Mouse (Mus musculus) olfactory bulb, adult 2 months (tissue): ENCODE measurements around the gene Adcy2. TPM values are rescaled to one million over a fixed set of nuclear protein-coding genes. Genes with fewer than 3 reads are reported as not detected.
A peak's percentile ranks its signal among the peaks of the same experiment; 100 is the strongest.

Experiments used
- H3K27ac ChIP-seq: fragments of 200-500 bp; 2 replicates; pipeline ENCODE4 v1.5.1; 2012; ENCODE audit warnings: low read depth, low read length; ENCODE audit not compliant: insufficient read depth
- H3K4me1 ChIP-seq: fragments of 200-500 bp; 2 replicates; pipeline ENCODE4 v1.6.1; 2012; ENCODE audit warnings: low read length; ENCODE audit not compliant: control insufficient read depth, insufficient read depth
- H3K4me3 ChIP-seq: fragments of 200-500 bp; 2 replicates; pipeline ENCODE4 v1.5.1; 2012; ENCODE audit warnings: mild to moderate bottlenecking, low read depth, low read length, moderate library complexity; ENCODE audit not compliant: insufficient read depth
- CTCF ChIP-seq: fragments of 200-500 bp; IDR thresholded peaks from 2 replicates; pipeline ENCODE4 v1.5.1; 2012; ENCODE audit warnings: low read depth, mild to moderate bottlenecking, low read length, moderate library complexity; ENCODE audit not compliant: insufficient read depth
- POLR2A ChIP-seq: fragments of 200-500 bp; IDR thresholded peaks from 2 replicates; pipeline ENCODE4 v1.6.1; 2012; ENCODE audit warnings: mild to moderate bottlenecking, low read depth, low read length, moderate library complexity; ENCODE audit not compliant: insufficient read depth
- WGBS: fragments of 180-500 bp; shearing (Covaris S2); methylation state at CpG from one replicate; pipeline ENCODE4 v1.1.7; 2018; 5-methylcytosine and 5-hydroxymethylcytosine counted together
- polyA plus RNA-seq: library from polyadenylated mRNA; stranded (reverse); fragments of >200 nt; gene quantifications from 2 replicates; pipeline ENCODE4 v1.2.4, GENCODE M21; 2012; ENCODE audit warnings: low replicate concordance; ENCODE audit not compliant: missing spikeins, insufficient read depth, insufficient read length

Gene Adcy2
- polyA plus RNA-seq, 1 experiment: not detected

DNA sequence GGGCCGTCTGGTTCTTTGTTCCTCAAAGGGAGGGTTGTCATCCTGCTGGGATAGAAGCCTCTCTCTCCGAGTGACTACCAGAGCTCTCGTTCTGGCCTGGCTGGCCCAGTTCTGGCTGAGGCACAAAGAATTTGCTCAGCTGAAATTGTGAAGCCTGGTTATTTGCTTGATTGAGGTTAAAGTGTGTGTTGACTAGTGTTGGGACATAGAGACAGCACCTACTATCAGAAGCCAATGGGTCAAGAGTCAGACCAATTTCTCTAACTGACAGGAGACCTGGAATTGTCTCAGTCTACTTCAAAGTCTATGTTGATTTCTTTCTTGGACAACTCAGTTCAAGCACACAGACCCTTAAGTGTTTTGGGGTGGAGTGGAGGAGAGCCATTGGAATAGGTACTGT lies 372.3 kb downstream of the Adcy2 start:
- WGBS: 59% methylated on average over 3 of the region's 3 CpGs

DNA sequence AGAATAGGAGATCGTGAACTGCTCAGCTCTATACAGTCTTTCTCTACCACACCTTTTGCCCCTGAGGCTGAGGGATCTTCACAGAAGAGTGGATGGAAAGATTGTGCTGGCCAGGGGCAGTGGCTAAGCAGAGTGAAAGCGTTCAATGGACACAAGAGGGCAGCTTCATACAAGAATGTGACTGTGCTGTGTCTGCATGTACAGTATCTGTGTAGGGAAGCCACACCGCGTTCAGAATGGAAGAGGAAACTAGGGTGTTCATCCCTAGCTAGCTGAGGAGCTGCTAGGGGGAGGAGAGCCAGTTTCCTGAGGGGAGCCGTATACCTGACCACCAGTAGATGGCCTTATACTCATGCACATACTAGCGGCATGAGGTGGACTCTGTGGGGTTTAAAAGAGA lies 376.5 kb downstream of the Adcy2 start:
- TF ChIP-seq CTCF (no peak), POLR2A (no peak)
- peaks cover 3% of the 10 kb centered on the region; the same call in 1 of the 2 replicates for H3K4me1 ChIP-seq
- WGBS: 43% methylated on average over 6 of the region's 6 CpGs
- H3K27ac ChIP-seq: no peak overlapping the region
- no peak overlapping the region for H3K4me3 ChIP-seq

More for the DNA sequence above, 372.3 kb downstream of the Adcy2 start:
- peaks cover 3% of the 10 kb centered on the region; the same call in 1 of the 2 replicates for H3K4me1 ChIP-seq
- TF ChIP-seq POLR2A (no peak), CTCF (no peak)
- H3K4me3 ChIP-seq: no peak overlapping the region
- no peak overlapping the region for H3K27ac ChIP-seq

DNA sequence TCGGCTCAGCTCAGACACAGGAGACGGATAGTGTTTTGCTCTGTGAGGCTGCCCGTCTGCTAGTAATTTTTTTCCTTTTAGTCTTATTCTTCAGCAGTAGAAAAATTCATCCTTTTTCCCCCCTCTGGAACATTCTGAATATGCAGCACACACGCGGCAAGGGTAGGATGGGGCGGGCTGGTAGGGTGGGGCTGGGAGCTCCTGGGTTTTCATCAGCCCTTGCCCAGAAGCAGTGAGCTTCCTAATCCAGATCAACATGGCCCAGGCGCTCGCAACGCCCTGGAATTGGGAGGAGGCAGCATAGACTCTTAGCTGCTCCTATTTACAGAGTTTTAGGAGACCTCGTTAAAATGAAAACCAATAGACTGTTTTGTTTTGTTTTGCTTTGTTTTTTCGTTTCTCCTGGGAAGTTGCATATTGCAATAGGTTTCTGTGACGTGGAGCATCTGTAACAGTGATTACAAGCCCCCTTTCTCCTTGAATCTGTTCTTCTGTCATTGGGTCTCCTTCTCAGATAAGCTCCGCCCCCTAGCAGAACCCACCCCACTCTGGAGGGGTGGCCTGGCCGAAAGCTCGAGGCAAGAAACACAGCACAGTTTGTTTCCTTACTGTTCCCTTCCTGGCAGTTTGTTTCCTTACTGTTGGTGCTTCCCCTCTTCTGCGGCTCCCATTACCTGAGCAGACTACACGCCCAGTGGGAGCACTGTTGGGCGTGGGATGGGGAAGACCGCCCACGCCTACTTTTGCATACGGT lies 391.5 kb downstream of the Adcy2 start:
- 33% methylated on average over 21 of the region's 21 CpGs for WGBS
- Histone ChIP-seq H3K27ac (peak overlapping the region; percentile 46), H3K4me1 (peaks cover 10% of the 10 kb centered on the region), H3K4me3 (no peak overlapping the region)
- no peak for TF ChIP-seq POLR2A
- TF ChIP-seq CTCF: no peak

DNA sequence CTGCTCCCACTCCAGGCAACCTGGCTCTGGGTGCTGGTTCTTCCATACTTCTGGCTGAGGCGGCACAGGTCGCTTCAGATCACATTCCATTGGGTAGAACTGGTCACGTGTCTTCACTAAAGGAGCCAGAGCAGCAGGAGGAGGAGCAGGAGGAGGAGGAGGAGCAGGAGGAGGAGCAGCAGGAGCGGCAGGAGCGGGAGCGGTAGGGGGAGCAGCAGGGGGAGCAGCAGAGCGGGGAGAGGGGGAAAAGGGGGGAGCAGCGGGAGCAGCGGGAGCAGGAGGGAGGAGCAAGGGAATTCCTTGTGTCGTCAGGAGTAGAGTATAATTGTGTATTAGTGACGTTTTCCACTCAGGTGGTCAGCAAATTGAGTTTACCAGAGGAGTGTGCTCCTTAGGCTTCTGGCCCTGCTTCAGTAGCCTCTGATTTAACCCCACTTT lies 393.6 kb downstream of the Adcy2 start:
- 6% methylated on average over 11 of the region's 11 CpGs for WGBS
- Histone ChIP-seq H3K27ac (no peak overlapping the region), H3K4me1 (peaks cover 15% of the 10 kb centered on the region), H3K4me3 (peak overlapping the region; percentile 16; the same call in 1 of the 2 replicates)
- no peak for TF ChIP-seq CTCF
- TF ChIP-seq POLR2A: no peak

DNA sequence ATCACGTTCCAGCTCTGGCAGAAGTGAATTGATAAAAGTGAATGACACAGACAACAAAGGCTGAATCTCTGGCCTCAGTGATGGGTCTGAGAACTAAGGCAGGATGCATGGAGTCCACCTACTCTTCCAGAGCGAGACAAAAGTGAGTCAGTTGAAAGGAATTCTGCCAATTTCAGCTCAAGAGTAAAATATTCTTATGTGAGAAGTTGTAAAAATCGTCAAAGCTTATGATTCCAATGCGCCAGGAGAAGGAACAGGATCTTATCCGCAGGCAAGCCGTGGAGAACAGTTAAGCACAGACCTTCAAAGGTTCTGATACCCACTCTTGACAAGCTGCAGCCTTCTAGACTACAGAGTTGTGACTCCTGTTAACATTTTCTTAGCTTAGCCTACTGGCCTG lies 396.3 kb downstream of the Adcy2 start:
- Histone ChIP-seq H3K4me1 (peaks cover 12% of the 10 kb centered on the region), H3K27ac (no peak overlapping the region), H3K4me3 (no peak overlapping the region)
- TF ChIP-seq CTCF: no peak
- 86% methylated on average over 6 of the region's 6 CpGs for WGBS

DNA sequence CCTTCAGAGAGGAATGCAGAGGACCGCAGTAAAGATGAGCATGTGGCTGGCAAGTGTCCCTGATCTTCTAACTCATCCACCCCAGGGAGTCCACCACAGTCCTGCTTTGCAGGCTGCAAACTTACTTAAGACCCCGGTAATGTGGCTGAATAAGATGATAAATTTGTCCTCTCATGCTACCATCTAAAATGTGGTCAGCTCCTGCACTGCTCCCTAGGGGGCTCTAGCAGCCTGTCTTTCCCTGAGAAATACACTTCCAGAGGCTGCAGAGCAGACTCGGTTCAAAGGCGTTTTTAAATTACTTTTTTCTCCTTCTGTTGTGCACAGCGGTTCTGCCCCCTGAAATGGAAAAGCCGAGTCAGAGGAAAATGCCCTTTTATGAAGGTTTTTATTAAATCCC lies 398.2 kb downstream of the Adcy2 start:
- Histone ChIP-seq H3K4me1 (peaks cover 15% of the 10 kb centered on the region), H3K4me3 (no peak overlapping the region), H3K27ac (no peak overlapping the region)
- TF ChIP-seq POLR2A (no peak), CTCF (no peak)
- 8% methylated on average over 6 of the region's 6 CpGs for WGBS

DNA sequence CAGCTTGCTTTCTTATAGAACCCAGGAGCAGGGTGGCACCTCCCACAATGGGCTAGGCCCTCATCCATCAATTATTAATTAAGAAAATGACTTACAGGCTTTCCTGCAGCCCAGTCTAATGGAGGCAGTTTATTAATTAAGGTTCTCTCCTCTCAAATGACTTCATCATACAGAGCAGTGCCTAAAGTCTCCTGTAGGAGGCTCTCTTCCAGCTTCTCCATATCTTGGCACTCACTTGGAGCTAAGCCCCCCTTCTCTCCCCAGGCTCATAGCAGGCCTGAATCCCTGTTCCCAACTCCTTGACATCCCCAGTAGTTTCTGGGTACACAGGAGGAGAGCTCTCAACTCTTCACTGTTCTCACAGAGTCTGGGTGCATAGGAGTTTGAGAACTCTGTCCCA lies 400.4 kb downstream of the Adcy2 start:
- Histone ChIP-seq H3K4me1 (peaks cover 11% of the 10 kb centered on the region), H3K27ac (no peak overlapping the region), H3K4me3 (no peak overlapping the region)
- TF ChIP-seq CTCF: 0 out of 2 replicates have a peak, but pooled peaks have one; percentile 17
- no peak for TF ChIP-seq POLR2A

DNA sequence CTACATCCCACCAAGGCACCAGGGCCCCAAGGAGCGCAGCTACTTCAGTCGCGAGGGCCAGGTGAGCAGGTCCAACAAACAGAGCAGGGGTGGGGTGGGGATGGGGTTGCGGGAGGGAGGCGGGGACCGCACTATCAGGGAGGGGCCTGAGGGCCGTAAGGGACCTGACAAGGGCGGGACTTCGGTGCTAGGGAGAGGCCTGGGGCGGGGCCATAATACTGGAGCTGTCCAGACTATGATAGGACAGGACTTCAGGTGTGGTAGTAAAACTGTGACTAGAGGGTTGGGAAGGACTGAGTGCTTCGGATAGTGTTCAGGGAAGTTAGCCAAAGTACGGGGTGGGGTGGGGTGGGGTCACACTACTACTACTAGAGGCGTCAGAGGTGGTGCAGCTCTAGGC lies 401.7 kb downstream of the Adcy2 start:
- 14% methylated on average over 13 of the region's 13 CpGs for WGBS
- TF ChIP-seq CTCF (no peak), POLR2A (no peak)
- H3K4me3 ChIP-seq: peak overlapping the region; percentile 45

DNA sequence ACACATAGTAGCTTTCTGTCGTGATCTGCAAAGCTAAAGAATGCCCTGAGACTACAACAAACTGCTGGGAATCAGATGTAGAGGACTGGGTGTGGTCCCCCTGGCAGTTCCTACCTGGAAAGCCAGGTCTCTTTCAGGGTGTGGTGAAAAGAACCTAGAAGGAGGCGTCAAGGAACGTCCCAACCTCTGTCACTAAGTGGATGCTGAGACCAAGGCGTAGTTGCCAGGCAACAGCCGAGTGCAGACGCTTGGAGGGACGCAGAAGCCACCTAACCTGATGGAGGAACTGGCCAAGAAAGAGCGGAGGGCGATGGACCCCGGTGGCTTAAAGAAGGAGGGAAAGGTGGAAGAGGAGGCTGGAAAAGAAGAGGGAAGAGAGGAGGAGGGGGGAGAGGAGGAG lies 402.1 kb downstream of the Adcy2 start, which contains the start of gene 1700001L19Rik:
TSS of gene 1700001L19Rik (plus strand) at position 223 of the 400 bp plus-strand sequence.
- WGBS: 12% methylated on average over 10 of the region's 10 CpGs
- no peak within 1 kb of the TSS for H3K27ac ChIP-seq

More for the DNA sequence above, 401.7 kb downstream of the Adcy2 start:
- Histone ChIP-seq H3K27ac (no peak overlapping the region), H3K4me1 (peaks cover 11% of the 10 kb centered on the region)

DNA sequence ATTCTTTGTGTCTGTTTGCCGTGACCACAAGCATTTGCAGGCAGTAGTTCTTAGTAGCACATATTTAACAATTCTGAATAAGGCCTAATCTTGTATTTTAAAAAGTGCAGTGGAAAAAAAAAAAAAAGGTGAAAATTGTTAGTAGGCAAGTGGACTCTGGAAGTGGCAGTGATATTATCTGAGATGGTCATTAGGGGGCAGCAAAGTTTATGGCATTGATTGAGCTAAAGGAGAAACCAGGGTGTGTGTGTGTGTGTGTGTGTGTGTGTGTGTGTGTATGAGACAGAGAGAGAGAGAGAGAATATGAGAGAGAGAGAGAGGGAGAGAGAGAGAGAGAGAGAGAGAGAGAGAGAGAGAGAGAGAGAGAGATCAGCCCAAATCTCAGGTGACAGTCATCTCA lies 405.5 kb downstream of the Adcy2 start:
- Histone ChIP-seq H3K4me1 (peaks cover 12% of the 10 kb centered on the region), H3K4me3 (no peak overlapping the region), H3K27ac (no peak overlapping the region)
- WGBS: 83% methylated on average over 1 of the region's 1 CpGs
- TF ChIP-seq CTCF: no peak
- no peak for TF ChIP-seq POLR2A

More for the DNA sequence above, 402.1 kb downstream of the Adcy2 start, which contains the start of gene 1700001L19Rik:
- Histone ChIP-seq H3K4me1 (peaks cover 14% of the 10 kb centered on the region), H3K4me3 (peak within 1 kb of the TSS; percentile 45)
- TF ChIP-seq CTCF: no peak
